Mouse (Mus musculus): ENCODE results near the gene Ostf1. TPM values are rescaled to one million over a fixed set of nuclear protein-coding genes. Genes with fewer than 3 reads are reported as not detected.

Gene Ostf1
- polyA plus RNA-seq, 1 experiment: 64.4 TPM

GRCm38 (mm10) chr19:18578216-18579011 is 53.2 kb downstream of the Ostf1 start:
- Histone ChIP-seq H3K79me2 (ENCODE audit: control insufficient read depth, insufficient read depth) (no peaks in the 10 kb centered on the region), H3K79me3 (ENCODE audit: low read depth) (no peaks in the 10 kb centered on the region), H3K4me3 (ENCODE audit: insufficient read depth, poor library complexity, severe bottlenecking) (no peak overlapping the region), H3K27me3 (ENCODE audit: control insufficient read depth, insufficient read depth, insufficient read length) (no peaks in the 10 kb centered on the region), H3ac (ENCODE audit: control insufficient read depth, insufficient read length, low read depth) (no peak overlapping the region), H3K36me3 (ENCODE audit: control insufficient read depth, insufficient read depth) (peaks cover 4% of the 10 kb centered on the region)
- no peak for TF ChIP-seq CEBPB (IDR thresholded peaks at IDR 0.05; ENCODE audit: low read depth)
- no peak for TF ChIP-seq MAX (IDR thresholded peaks at IDR 0.05)
- TF ChIP-seq FOSL1 (IDR thresholded peaks at IDR 0.05; ENCODE audit: insufficient read depth, low read length, poor library complexity, severe bottlenecking): no peak
- no peak for TF ChIP-seq CTCF (IDR thresholded peaks at IDR 0.05; ENCODE audit: control insufficient read depth, insufficient read depth, insufficient read length)
- no peak for TF ChIP-seq USF1 (IDR thresholded peaks at IDR 0.05; ENCODE audit: low read depth)
- TF ChIP-seq MYOG (IDR thresholded peaks at IDR 0.05; ENCODE audit: control insufficient read depth, extremely low read depth, insufficient read length): no peak
- no peak for TF ChIP-seq MYOD1 (IDR thresholded peaks at IDR 0.05; ENCODE audit: control insufficient read depth, insufficient read length, low read depth)

DNA sequence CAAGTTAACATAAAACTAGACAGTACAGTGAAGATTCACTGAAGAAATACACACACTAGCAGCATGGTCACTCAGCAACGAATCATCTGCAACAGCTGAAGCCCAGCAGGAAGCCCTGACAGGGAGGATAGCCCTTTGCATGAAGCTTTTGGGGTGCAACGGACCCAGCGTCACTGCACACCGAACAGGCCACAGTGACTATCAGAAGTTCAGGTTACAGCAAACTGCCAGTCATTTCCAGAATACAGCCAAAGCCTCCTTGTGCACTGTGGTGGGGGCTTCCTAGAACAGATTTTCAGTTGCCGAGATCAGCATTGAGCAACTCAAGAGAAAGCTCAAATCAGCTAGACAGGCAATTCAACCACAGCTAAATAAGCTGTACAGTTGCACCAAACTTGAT is 54.3 kb downstream of the Ostf1 start:
- Histone ChIP-seq H3K79me3 (ENCODE audit: low read depth) (no peaks in the 10 kb centered on the region), H3K4me3 (ENCODE audit: insufficient read depth, poor library complexity, severe bottlenecking) (no peak overlapping the region), H3ac (ENCODE audit: control insufficient read depth, insufficient read length, low read depth) (no peak overlapping the region), H3K36me3 (ENCODE audit: control insufficient read depth, insufficient read depth) (peaks cover 4% of the 10 kb centered on the region), H3K79me2 (ENCODE audit: control insufficient read depth, insufficient read depth) (no peaks in the 10 kb centered on the region), H3K27me3 (ENCODE audit: control insufficient read depth, insufficient read depth, insufficient read length) (no peaks in the 10 kb centered on the region)
- no peak for TF ChIP-seq CTCF (IDR thresholded peaks at IDR 0.05; ENCODE audit: control insufficient read depth, insufficient read depth, insufficient read length)
- TF ChIP-seq CEBPB (IDR thresholded peaks at IDR 0.05; ENCODE audit: low read depth): no peak
- TF ChIP-seq FOSL1 (IDR thresholded peaks at IDR 0.05; ENCODE audit: insufficient read depth, low read length, poor library complexity, severe bottlenecking): no peak
- TF ChIP-seq MAX (IDR thresholded peaks at IDR 0.05): no peak
- no peak for TF ChIP-seq MYOD1 (IDR thresholded peaks at IDR 0.05; ENCODE audit: control insufficient read depth, insufficient read length, low read depth)
- no peak for TF ChIP-seq USF1 (IDR thresholded peaks at IDR 0.05; ENCODE audit: low read depth)
- no peak for TF ChIP-seq MYOG (IDR thresholded peaks at IDR 0.05; ENCODE audit: control insufficient read depth, extremely low read depth, insufficient read length)

DNA sequence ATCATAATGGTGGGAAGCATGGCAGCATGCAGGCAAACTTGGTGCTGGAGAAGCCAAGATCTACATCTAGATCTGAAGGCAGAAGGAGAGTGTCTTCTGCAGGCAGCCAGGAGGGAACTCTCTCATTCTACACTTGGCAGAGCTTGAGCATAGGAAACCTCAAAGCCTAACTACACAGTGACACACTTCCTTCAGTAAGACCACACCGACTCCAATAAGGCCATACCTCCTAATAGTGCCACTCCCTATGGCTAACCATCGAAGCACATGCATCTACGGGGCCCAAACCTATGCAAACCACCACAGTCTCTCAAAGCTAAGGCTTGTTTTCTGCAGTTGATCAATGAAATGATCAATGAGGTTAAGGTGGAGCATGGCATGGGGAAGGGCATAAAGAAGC is 55.7 kb downstream of the Ostf1 start:
- Histone ChIP-seq H3K36me3 (ENCODE audit: control insufficient read depth, insufficient read depth) (no peaks in the 10 kb centered on the region), H3K27me3 (ENCODE audit: control insufficient read depth, insufficient read depth, insufficient read length) (no peaks in the 10 kb centered on the region), H3ac (ENCODE audit: control insufficient read depth, insufficient read length, low read depth) (no peak overlapping the region), H3K79me2 (ENCODE audit: control insufficient read depth, insufficient read depth) (no peaks in the 10 kb centered on the region), H3K79me3 (ENCODE audit: low read depth) (no peaks in the 10 kb centered on the region), H3K4me3 (ENCODE audit: insufficient read depth, poor library complexity, severe bottlenecking) (no peak overlapping the region)
- TF ChIP-seq CEBPB (IDR thresholded peaks at IDR 0.05; ENCODE audit: low read depth) (no peak), CTCF (IDR thresholded peaks at IDR 0.05; ENCODE audit: control insufficient read depth, insufficient read depth, insufficient read length) (no peak), MYOG (IDR thresholded peaks at IDR 0.05; ENCODE audit: control insufficient read depth, extremely low read depth, insufficient read length) (no peak), MAX (IDR thresholded peaks at IDR 0.05) (no peak), MYOD1 (IDR thresholded peaks at IDR 0.05; ENCODE audit: control insufficient read depth, insufficient read length, low read depth) (no peak), USF1 (IDR thresholded peaks at IDR 0.05; ENCODE audit: low read depth) (no peak), FOSL1 (IDR thresholded peaks at IDR 0.05; ENCODE audit: insufficient read depth, low read length, poor library complexity, severe bottlenecking) (no peak)

DNA sequence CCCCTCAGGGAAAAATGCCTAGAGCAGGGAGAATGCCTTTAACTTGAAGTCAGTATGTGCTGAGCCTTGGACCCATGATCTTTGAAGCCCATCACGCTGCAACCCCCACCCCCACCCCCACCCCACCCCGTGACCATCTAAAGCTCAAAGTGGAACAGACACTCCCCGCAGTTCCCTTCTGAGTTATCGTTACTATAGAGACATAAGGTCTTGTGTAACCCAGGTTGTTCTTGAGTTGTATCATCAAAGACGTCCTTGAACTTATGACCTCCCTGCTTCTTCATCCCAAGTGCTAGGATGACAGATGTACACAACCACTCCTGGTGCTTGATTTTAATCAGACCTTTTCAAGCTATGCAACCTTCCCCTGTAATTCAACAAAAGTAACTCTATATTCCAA is 57.7 kb downstream of the Ostf1 start:
- no peaks in the 10 kb centered on the region for H3K79me2 ChIP-seq (ENCODE audit: control insufficient read depth, insufficient read depth)
- H3ac ChIP-seq (ENCODE audit: control insufficient read depth, insufficient read length, low read depth): no peak overlapping the region
- no peak overlapping the region for H3K4me3 ChIP-seq (ENCODE audit: insufficient read depth, poor library complexity, severe bottlenecking)
- no peaks in the 10 kb centered on the region for H3K79me3 ChIP-seq (ENCODE audit: low read depth)
- no peaks in the 10 kb centered on the region for H3K36me3 ChIP-seq (ENCODE audit: control insufficient read depth, insufficient read depth)
- no peaks in the 10 kb centered on the region for H3K27me3 ChIP-seq (ENCODE audit: control insufficient read depth, insufficient read depth, insufficient read length)
- TF ChIP-seq FOSL1 (IDR thresholded peaks at IDR 0.05; ENCODE audit: insufficient read depth, low read length, poor library complexity, severe bottlenecking) (no peak), MYOD1 (IDR thresholded peaks at IDR 0.05; ENCODE audit: control insufficient read depth, insufficient read length, low read depth) (no peak), CTCF (IDR thresholded peaks at IDR 0.05; ENCODE audit: control insufficient read depth, insufficient read depth, insufficient read length) (no peak), MAX (IDR thresholded peaks at IDR 0.05) (no peak), MYOG (IDR thresholded peaks at IDR 0.05; ENCODE audit: control insufficient read depth, extremely low read depth, insufficient read length) (no peak), CEBPB (IDR thresholded peaks at IDR 0.05; ENCODE audit: low read depth) (no peak), USF1 (IDR thresholded peaks at IDR 0.05; ENCODE audit: low read depth) (no peak)

- H3K36me3 ChIP-seq (ENCODE audit: control insufficient read depth, insufficient read depth): no peaks in the 10 kb centered on the region
- H3K79me2 ChIP-seq (ENCODE audit: control insufficient read depth, insufficient read depth): no peaks in the 10 kb centered on the region
- no peak overlapping the region for H3K4me3 ChIP-seq (ENCODE audit: insufficient read depth, poor library complexity, severe bottlenecking)
- H3K27me3 ChIP-seq (ENCODE audit: control insufficient read depth, insufficient read depth, insufficient read length): no peaks in the 10 kb centered on the region
- no peak overlapping the region for H3ac ChIP-seq (ENCODE audit: control insufficient read depth, insufficient read length, low read depth)
- no peaks in the 10 kb centered on the region for H3K79me3 ChIP-seq (ENCODE audit: low read depth)
- no peak for TF ChIP-seq CTCF (IDR thresholded peaks at IDR 0.05; ENCODE audit: control insufficient read depth, insufficient read depth, insufficient read length)
- no peak for TF ChIP-seq MYOG (IDR thresholded peaks at IDR 0.05; ENCODE audit: control insufficient read depth, extremely low read depth, insufficient read length)
- no peak for TF ChIP-seq MYOD1 (IDR thresholded peaks at IDR 0.05; ENCODE audit: control insufficient read depth, insufficient read length, low read depth)
- TF ChIP-seq MAX (IDR thresholded peaks at IDR 0.05): no peak
- TF ChIP-seq FOSL1 (IDR thresholded peaks at IDR 0.05; ENCODE audit: insufficient read depth, low read length, poor library complexity, severe bottlenecking): no peak
- TF ChIP-seq CEBPB (IDR thresholded peaks at IDR 0.05; ENCODE audit: low read depth): no peak
Observed at GRCm38 (mm10) chr19:18573443-18573842, 58.2 kb downstream of the Ostf1 start.
